Mouse (Mus musculus) urinary bladder, postnatal 25 days (tissue): ENCODE data around the gene Olfr1140.

Source experiments
- DNase-seq: peaks from one replicate; pipeline ENCODE4 v3.0.0; 2022; ENCODE audit warnings: low spot score

Gene Olfr1140

GRCm38 (mm10) chr2:87743452-87743851 lies at the start of gene Olfr1140:
Gene Olfr1140, plus strand, starts transcription at chr2:87743752.
- no peak for DNase-seq

- DNase-seq: no peak
These were observed 49.7 kb upstream of the Olfr1140 start, which contains the start of gene Olfr1136 for GRCm38 (mm10) chr2:87693847-87694246. Gene Olfr1136, minus strand, starts transcription at chr2:87693947.

GRCm38 (mm10) chr2:87713079-87713478 lies 30.5 kb upstream of the Olfr1140 start, which contains the start of gene Olfr1137:
Gene Olfr1137, minus strand, starts transcription at chr2:87713179.
- no peak for DNase-seq

- no peak for DNase-seq
These were observed 3.7 kb upstream of the Olfr1140 start, which contains the start of gene Olfr1138 for GRCm38 (mm10) chr2:87739878-87740277. Gene Olfr1138, minus strand, starts transcription at chr2:87739978.

- no peak for DNase-seq
These were observed 10.3 kb downstream of the Olfr1140 start, which contains the start of gene Olfr1141 for GRCm38 (mm10) chr2:87753891-87754290. Gene Olfr1141, minus strand, starts transcription at chr2:87753991.

- no peak for DNase-seq
These were observed 32.6 kb downstream of the Olfr1140 start for GRCm38 (mm10) chr2:87776143-87776542.

GRCm38 (mm10) chr2:87779183-87779582 lies 35.6 kb downstream of the Olfr1140 start, which contains the start of gene Olfr152:
Gene Olfr152, plus strand, starts transcription at chr2:87779483.
- DNase-seq: no peak
